In genomic region chr10:97087286-97087685, GRCm38 (mm10) we compare ENCODE assay signal across 13 mouse cellular contexts.
A peak's percentile ranks its signal among the peaks of the same experiment; 100 is the strongest.
DNase-seq lines count a peak whose midpoint lies in the region; ATAC-seq lines count a peak whose summit lies in the region.
"Had no signal": no experiment of that assay in that cellular context is flagged by ENCODE, and none has a peak within 500 bp of the region (broad histone marks: within the 10 kb centered on the region; RNA-seq: fewer than 3 reads in every experiment).

No protein-coding gene starts in this region.

- no peak overlapping the region for H3K4me2 ChIP-seq in hindbrain, embryonic 15.5 days
- no peak overlapping the region for H3K4me2 ChIP-seq in hindbrain, embryonic 13.5 days
- no peak overlapping the region for H3K4me2 ChIP-seq in forebrain, embryonic 15.5 days (replicated peaks)
- H3K4me2 ChIP-seq: liver, embryonic 11.5 days; midbrain, embryonic 11.5 days had no signal

- no peaks in the 10 kb centered on the region for H3K27me3 ChIP-seq in hindbrain, embryonic 15.5 days
- no peaks in the 10 kb centered on the region for H3K27me3 ChIP-seq in hindbrain, embryonic 13.5 days
- H3K27me3 ChIP-seq in forebrain, embryonic 15.5 days: no peaks in the 10 kb centered on the region

- H3K27ac ChIP-seq in hindbrain, embryonic 15.5 days (replicated peaks): no peak overlapping the region
- H3K27ac ChIP-seq in hindbrain, embryonic 13.5 days: no peak overlapping the region
- H3K27ac ChIP-seq in forebrain, embryonic 15.5 days (replicated peaks): no peak overlapping the region

- WGBS in hindbrain, embryonic 15.5 days: 61% methylated on average over 5 of the region's 5 CpGs
- 54% methylated on average over 5 of the region's 5 CpGs for WGBS in hindbrain, embryonic 13.5 days
- WGBS in forebrain, embryonic 15.5 days: 50% methylated on average over 5 of the region's 5 CpGs

- H3K4me3 ChIP-seq in hindbrain, embryonic 15.5 days: no peak overlapping the region
- H3K4me3 ChIP-seq in hindbrain, embryonic 13.5 days: no peak overlapping the region
- H3K4me3 ChIP-seq in forebrain, embryonic 15.5 days: no peak overlapping the region

- H3K36me3 ChIP-seq in hindbrain, embryonic 15.5 days: no peaks in the 10 kb centered on the region
- no peaks in the 10 kb centered on the region for H3K36me3 ChIP-seq in hindbrain, embryonic 13.5 days
- no peaks in the 10 kb centered on the region for H3K36me3 ChIP-seq in forebrain, embryonic 15.5 days

- H3K4me1 ChIP-seq in hindbrain, embryonic 15.5 days (replicated peaks): no peaks in the 10 kb centered on the region
- H3K4me1 ChIP-seq in hindbrain, embryonic 13.5 days (replicated peaks): no peaks in the 10 kb centered on the region
- H3K4me1 ChIP-seq in forebrain, embryonic 15.5 days: no peaks in the 10 kb centered on the region

- no peaks in the 10 kb centered on the region for H3K9me3 ChIP-seq in hindbrain, embryonic 15.5 days
- no peaks in the 10 kb centered on the region for H3K9me3 ChIP-seq in hindbrain, embryonic 13.5 days
- no peaks in the 10 kb centered on the region for H3K9me3 ChIP-seq in forebrain, embryonic 15.5 days

- peak; percentile 69 for DNase-seq in cerebellum, adult 11 months
- peak; percentile 65 to 79 for DNase-seq in cerebellum, postnatal 25 days
- no peak for DNase-seq in right cerebral cortex, postnatal 4 days
- DNase-seq in kidney, postnatal 25 days: no peak
- DNase-seq: gastrocnemius, postnatal 36 days; kidney, adult 11 months; thymus, adult 18-20 months had no signal

- no peak overlapping the region for H3K9ac ChIP-seq in hindbrain, embryonic 15.5 days
- no peak overlapping the region for H3K9ac ChIP-seq in hindbrain, embryonic 13.5 days
- no peak overlapping the region for H3K9ac ChIP-seq in forebrain, embryonic 15.5 days (replicated peaks)

- peak; percentile 45; the same call in 1 of the 2 replicates for ATAC-seq in hindbrain, embryonic 15.5 days (ENCODE audit: low FRiP score, low read depth)
- no peak for ATAC-seq in hindbrain, embryonic 13.5 days (ENCODE audit: low FRiP score)
- peak; percentile 55 for ATAC-seq in forebrain, embryonic 15.5 days (replicated peaks)
- ATAC-seq: lung, postnatal 0 days had no signal

Comparison
In these comparisons a context has a peak if more than half of its experiments do, and no peak if none do; other contexts are left out.
1. DNase-seq: peak in cerebellum, adult 11 months (single experiment) and cerebellum, postnatal 25 days (2 of 2); none in right cerebral cortex, postnatal 4 days (single experiment) and kidney, postnatal 25 days (0 of 2).